Mouse (Mus musculus) T-helper 1 cell (primary cell): ENCODE measurements around the gene Rab13.

Experiments used
- in situ Hi-C: fragments of 300-600 bp; cut with MboI, MseI; formaldehyde crosslinking; loops from one replicate; pipeline ENCODE4 v1.15.1; 2025; ENCODE audit warnings: high pct_unique_total_duplicates

Rab13 gene

DNA sequence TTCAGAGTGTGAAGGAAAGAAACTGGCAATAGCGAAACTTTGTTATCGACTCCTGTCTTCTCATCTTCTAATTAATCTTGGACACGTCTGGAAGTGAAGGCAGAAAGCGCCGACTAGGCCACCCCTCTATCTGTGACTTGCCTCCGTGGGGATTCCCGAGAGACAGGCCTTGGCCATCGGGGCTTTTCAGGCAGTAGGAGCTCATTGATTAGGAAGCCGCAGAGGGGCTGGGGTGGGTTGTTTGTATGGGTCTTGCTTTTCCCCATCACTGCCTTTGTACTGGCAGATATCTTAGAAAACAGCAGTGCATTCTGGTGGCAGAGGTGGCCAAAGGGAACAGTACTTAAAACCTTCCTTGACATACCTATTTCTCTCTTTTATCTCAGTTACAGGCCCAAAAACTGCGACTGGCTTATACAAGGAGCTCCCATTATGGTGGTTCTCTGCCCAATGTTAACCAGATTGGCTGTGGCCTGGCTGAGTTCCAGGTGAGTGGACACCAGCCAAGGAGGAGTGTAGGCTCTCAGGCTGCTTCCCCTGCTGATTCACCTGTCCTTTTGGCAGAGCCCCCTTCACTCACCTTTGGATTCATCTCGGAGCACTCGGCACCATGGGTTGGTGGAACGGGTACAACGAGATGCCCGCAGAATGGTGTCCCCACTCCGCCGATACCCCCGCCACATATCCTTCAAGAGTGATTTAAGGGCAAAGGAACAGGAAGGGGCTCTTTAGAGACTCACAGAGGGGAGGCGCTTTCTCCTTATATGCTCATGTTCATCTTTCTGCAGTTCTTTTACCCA is 43.4 kb downstream of the Rab13 start:
- in situ Hi-C loops = no loop called here

DNA sequence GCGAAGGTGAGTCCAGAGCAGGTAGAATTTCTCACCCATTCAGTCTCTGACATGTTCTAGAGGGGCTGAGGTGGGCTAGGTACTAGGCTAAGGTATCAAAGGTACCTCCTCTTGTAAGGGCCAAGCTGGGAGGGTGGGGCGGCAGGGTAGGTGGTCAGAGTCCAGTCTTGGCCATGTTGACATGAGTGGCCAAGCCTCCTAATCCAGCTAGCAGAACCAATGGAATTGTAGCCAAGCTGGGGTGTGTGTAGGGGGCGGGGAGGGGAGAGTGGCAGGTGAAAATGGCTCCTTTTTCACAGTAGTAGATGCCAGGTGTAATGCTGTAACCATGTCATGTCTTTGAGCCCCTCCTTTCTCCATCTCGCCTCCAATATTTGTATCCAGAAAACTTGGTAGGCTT is 45.0 kb downstream of the Rab13 start:
- in situ Hi-C loops = no loop called here

DNA sequence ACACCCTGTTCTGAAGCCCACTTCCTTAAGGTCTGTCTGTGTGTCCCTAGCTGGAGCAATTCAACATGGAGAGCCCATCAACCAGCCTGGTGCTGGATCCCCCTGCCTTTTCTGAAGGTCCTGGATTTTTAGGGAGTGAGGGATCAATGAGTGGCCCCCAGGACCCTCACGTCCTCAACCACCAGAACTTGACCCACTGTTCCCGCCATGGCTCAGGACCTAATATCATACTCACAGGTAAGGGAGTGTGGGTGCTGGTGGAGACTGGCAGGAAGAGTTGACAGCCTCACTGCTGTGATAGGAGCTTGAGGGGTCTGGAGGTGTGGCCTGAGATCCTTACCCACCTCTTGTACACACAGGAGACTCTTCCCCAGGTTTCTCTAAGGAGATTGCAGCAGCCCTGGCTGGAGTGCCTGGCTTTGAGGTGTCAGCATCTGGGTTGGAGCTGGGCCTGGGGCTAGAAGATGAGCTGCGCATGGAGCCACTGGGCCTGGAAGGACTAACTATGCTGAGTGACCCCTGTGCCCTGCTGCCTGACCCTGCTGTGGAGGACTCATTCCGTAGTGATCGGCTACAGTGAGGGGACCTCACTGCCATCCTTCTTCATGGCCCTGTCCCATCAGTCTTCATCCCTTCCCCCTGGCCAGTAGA is 49.8 kb downstream of the Rab13 start:
- in situ Hi-C loops = no loop called here

DNA sequence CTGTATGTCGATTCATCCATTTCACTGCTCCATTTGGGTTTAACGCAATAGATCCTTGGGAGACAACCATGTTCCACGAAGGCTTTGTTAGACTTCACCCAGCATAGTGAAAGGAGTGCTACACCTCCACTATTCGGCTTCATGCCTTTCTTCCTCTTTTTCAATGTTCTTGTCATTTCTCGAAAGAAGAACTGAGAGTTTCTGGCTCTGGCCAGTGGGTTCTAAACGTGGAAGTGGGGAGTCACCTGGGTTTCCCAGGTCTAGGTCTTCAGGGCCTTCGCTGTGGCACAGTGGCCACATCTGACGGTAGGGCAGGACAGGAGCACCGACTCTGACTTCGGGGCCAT is 51.2 kb downstream of the Rab13 start:
- in situ Hi-C loops = no loop called here

DNA sequence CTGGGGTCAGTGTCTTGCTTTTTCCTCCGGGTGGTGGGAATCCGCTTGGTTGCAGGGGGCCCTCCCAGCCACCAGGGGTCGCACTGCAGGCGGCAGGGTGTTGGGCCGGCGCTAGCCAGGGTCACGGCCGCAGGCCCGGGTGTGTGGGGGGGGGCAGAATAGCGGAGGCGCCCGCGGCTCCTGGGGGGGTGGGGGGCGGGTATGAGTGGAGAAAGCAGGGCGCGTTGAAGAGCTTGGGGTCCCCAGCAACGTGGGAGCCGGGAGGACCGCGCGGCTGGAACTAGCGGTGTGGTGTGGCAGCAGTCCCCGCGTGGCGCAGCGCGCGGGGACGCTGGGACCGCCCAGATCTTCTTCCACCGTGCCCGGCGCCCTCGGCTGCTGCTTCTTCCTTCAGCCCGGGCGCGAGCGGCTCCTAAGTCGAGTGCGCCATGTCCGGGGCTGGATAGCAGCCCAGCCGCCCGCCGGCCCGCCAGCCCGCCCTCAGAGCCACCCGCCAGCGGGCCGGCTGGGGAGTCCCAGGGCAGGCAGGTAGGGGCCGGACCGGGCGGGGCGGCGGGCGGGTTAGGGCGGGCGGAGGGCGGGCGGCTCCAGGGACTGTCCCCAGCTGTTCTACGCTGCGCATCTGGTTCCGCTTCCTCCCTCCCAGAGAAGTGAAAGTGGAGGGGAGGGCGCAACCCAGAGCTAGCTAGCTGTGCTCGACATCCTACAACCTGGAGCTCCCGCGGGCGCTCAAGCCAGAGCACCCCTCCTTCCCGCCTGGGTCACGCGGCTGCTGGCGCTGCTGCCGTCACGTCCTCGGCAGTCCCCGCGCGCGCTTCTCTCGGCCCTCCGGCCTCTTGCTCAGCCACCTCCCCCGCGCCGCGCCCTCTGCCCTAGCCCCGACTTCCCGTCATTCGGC is 51.8 kb downstream of the Rab13 start, which contains the start of gene Dennd4b:
Dennd4b (plus strand) TSS at position 152 of the 898 bp plus-strand sequence.
- in situ Hi-C loops = no loop called here

DNA sequence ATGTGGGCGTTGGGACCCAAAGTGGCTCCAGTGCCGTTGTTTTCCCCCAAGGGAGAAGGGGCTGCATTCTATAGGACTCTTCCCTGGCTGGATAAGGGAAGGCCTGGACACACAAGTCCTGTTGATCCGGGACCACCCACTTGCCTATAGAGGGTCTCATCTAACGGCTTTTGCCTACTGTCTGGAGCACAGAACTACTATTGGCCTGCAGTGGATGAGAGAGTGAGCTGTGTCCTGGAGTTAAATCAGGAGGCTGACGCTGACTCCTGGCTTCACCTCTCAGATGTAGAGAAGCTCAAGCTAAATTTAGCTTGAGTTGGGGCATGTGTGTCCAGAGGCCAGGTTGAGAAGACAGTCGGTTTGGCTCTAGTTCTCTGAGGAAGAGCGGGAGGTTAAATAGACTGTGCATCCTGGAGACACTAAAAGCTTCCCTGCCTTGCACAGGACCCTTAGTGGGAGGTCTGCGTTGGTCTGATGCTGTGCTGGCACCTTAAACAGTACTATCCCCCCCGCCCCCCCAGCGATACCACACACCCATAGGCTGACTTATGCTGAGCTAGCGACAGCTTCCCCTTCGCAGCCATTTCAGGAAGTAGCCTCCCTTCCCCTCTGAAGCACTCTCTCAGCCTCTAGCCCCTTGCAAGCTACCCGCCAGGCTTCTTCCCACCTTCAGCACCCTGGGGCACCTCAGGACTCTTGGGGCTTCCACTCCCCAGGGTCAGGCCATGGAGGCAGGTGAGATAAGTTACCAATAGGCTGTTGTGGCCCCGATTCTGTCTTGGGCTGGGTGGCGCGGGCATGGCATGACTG is 52.6 kb downstream of the Rab13 start:
- in situ Hi-C loops = no loop called here

DNA sequence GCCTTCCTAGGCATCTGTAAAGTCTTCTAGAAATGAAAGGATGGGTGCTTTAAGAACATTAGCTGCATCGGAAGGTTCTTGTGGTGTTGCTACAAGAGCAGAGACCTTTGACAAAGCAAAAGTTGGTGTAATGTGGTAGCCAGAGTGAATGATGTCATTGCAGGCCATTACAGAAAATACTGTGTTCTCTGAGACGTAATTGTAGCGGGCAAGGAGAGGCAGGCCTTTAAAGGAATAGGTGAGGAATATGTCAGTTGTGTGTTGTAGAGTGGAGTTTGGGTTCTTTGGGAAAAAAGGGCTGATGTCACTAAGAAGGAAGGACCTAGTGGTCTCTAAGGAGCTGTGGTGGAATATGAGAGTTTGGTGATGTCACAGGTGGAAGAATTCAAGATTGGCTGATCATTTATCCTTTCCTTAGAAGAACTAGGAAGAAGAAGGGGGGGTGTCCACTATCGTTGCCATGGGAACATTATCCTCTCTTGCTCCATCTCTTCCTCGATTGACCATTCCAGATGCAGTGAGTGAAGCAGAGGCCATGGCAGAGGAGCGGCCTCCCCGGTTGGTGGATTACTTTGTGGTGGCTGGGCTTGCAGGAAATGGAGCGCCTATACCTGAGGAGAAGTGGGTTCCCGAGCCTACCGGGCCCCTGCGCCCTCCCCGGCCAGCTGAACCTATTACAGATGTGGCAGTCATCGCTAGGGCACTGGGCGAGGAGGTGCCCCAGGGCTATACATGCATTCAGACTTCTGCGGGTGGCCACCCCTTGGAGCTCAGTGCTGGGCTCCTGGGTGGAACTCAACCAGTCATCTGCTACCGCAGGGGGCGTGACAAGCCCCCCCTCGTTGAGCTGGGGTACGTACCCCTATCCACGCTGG is 53.6 kb downstream of the Rab13 start:
- in situ Hi-C loops = no loop called here

DNA sequence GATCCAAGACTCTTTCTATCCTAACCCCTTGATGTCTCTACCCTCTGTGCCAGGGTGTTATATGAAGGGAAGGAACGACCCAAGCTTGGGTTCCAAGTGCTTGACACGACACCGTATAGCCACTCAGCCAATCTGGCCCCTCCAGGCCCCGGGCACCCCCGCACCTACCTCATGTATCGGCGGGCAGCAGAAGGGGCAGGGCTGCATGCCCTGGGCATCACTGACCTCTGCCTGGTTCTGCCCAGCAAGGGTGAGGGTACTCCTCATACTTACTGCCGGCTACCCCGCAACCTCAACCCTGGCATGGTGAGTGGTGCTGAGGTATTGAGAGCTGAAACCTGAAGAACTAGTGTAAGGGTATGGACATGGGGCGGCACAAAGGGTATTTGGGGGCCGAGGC is 54.7 kb downstream of the Rab13 start:
- in situ Hi-C loops = no loop called here

DNA sequence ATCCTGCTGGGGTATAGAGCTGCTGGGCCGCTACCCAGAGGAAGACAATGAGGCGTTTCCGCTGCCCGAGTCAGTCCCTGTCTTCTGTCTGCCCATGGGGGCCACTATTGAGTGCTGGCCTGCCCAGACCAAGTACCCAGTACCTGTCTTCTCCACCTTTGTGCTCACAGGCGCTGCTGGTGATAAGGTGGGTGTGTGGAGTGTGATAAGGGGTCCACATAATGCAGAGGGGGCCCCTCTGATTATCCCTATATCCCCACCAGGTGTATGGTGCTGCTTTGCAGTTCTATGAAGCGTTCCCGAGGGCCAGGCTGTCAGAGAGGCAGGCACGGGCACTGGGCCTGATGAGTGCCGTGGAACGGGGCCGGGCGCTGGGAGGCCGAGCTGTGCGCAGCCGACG is 55.5 kb downstream of the Rab13 start:
- in situ Hi-C loops = no loop called here

DNA sequence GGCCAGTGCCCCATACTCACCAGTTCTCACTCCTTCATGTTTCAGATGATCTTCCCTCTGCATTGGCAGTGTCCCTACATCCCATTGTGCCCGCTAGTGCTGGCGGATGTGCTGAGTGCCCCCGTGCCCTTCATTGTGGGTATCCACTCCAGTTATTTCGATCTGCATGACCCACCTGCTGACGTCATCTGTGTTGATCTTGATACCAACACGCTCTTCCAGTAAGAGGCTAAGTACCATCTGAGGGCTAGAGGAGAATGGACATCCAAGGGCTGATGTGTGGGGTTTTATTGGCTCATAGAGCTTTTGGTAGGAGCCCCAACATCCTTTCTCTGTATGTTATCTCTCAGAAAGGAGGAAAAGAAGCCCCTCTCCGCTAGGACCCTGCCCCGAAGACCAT is 57.3 kb downstream of the Rab13 start:
- in situ Hi-C loops = no loop called here

DNA sequence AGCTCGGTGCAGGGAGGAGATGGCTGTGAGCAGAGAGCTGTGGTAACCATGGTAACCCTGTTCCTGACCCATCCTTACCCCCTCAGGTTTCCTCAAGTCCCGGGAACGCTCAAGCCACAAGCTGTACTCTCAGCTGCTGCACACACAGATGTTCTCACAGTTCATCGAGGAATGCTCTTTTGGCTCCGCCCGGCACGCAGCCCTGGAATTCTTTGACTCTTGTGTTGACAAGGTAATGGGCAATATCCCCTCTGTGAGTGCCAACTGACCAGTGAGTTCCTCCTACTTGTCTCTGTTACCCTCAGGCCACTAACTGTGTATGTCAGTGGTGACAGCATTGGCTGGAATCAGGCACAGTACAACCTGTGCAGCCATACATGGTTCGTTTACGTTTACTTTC is 58.7 kb downstream of the Rab13 start:
- in situ Hi-C loops = no loop called here

DNA sequence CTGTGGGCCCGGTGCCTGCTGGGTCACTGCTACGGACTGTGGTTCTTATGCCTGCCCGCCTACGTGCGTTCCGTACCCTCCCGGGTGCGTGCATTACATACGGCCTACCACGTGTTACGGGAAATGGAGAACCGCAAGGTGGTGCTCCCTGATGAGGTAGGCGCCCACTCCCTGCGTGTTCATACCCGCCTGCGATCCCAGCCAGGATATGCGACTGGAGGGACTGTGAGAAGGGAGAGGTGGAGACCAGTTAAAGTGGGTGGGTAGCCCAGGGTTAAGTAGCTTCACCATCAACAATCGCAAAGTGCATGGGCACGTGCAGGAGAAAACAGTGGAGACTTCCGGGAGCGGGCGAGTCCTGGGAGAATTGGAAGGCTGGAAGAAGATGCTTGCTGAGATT is 60.4 kb downstream of the Rab13 start:
- in situ Hi-C loops = no loop called here

DNA sequence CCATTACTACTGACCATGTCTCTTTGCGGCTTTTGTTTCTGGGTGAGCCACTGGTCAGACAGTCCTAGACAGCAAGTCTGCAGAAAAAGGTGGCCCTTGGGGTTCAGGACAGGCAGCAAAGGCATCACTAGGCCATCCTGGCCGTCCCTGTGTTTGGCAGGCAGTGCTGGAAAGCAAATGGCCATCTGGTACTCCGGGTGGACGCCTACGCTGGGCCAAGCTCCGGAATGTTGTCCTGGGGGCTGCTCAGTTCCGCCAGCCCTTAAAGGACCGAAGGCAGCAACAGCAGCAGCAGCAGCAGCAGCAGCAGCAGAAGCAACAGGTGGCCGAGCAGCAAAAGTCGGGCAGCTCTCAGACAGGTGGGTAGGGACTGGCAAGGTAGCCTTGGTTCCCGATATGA is 61.8 kb downstream of the Rab13 start:
- in situ Hi-C loops = no loop called here
